In the genomic region with DNA sequence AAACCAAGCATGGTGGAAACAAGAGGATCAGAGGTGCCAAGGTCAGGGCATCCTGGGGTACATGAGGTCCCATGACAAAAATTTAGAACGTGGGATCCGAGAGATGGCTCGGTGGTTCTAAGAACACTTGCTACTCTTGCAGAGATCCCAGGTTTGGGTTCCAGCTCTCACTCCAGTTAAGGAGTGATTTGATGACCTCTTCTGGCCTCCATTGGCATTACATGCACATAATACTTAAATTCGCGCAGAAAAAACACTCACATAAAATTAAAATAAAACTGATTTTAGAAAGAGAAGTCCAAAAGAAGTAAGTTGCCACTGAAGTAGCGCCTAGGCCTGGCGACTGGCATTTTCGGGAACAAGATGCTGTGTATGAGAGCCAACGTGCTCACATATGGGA, we compare ENCODE assay signal across 8 mouse cellular contexts. TPM values are rescaled to one million over a fixed set of nuclear protein-coding genes. Genes with fewer than 3 reads are reported as not detected.
DNase-seq lines count a peak whose midpoint lies in the region; ATAC-seq and TF ChIP-seq lines count a peak whose summit lies in the region.
"Had no signal": no experiment of that assay in that cellular context is flagged by ENCODE, and none has a peak within 500 bp of the region (broad histone marks: within the 10 kb centered on the region; RNA-seq: fewer than 3 reads in every experiment).

No protein-coding gene starts in this region.

- no peaks in the 10 kb centered on the region for H3K36me3 ChIP-seq in intestine, postnatal 0 days (ENCODE audit: control insufficient read depth, insufficient read depth)
- H3K36me3 ChIP-seq in intestine, embryonic 15.5 days: no peaks in the 10 kb centered on the region
- no peaks in the 10 kb centered on the region for H3K36me3 ChIP-seq in lung, embryonic 16.5 days (ENCODE audit: control insufficient read depth, insufficient read depth, low read length)
- H3K36me3 ChIP-seq in forebrain, embryonic 12.5 days (replicated peaks): no peaks in the 10 kb centered on the region

- DNase-seq in thymus, postnatal 0 days (ENCODE audit: low spot score): peak; percentile 29
- no peak for DNase-seq in thymus, postnatal 25 days

- ATAC-seq in intestine, postnatal 0 days: no peak
- ATAC-seq in intestine, embryonic 15.5 days: no peak
- peak; percentile 69 for ATAC-seq in common myeloid progenitor, adult 5-6 weeks (replicated peaks; ENCODE audit: low read depth, poor library complexity, severe bottlenecking)
- ATAC-seq in lung, embryonic 16.5 days (ENCODE audit: low read depth): 0 out of 2 replicates have a peak, but pooled peaks have one; percentile 20
- ATAC-seq in forebrain, embryonic 12.5 days (ENCODE audit: low FRiP score): no peak

- H3K4me1 ChIP-seq in intestine, postnatal 0 days (replicated peaks; ENCODE audit: control insufficient read depth, insufficient read depth, low read length): no peaks in the 10 kb centered on the region
- H3K4me1 ChIP-seq in intestine, embryonic 15.5 days (replicated peaks): no peaks in the 10 kb centered on the region
- H3K4me1 ChIP-seq in lung, embryonic 16.5 days (replicated peaks; ENCODE audit: control insufficient read depth, insufficient read depth, low read length): no peaks in the 10 kb centered on the region
- H3K4me1 ChIP-seq in forebrain, embryonic 12.5 days: no peaks in the 10 kb centered on the region

- no peak overlapping the region for H3K4me2 ChIP-seq in intestine, postnatal 0 days (replicated peaks; ENCODE audit: low read depth)
- H3K4me2 ChIP-seq in intestine, embryonic 15.5 days (replicated peaks): no peak overlapping the region
- no peak overlapping the region for H3K4me2 ChIP-seq in lung, embryonic 16.5 days (ENCODE audit: low read depth, low read length)
- H3K4me2 ChIP-seq in forebrain, embryonic 12.5 days: no peak overlapping the region

- WGBS in intestine, postnatal 0 days: 65% methylated on average over 9 of the region's 9 CpGs
- WGBS in intestine, embryonic 15.5 days: 64% methylated on average over 9 of the region's 9 CpGs
- WGBS in lung, embryonic 16.5 days: 58% methylated on average over 9 of the region's 9 CpGs
- WGBS in forebrain, embryonic 12.5 days: 70% methylated on average over 9 of the region's 9 CpGs

- H3K9ac ChIP-seq in intestine, postnatal 0 days (ENCODE audit: low read depth, low read length): no peak overlapping the region
- H3K9ac ChIP-seq in intestine, embryonic 15.5 days: no peak overlapping the region
- H3K9ac ChIP-seq in lung, embryonic 16.5 days (ENCODE audit: low read length): no peak overlapping the region
- H3K9ac ChIP-seq in forebrain, embryonic 12.5 days: no peak overlapping the region

- H3K9me3 ChIP-seq in intestine, postnatal 0 days (ENCODE audit: control insufficient read depth): no peaks in the 10 kb centered on the region
- no peaks in the 10 kb centered on the region for H3K9me3 ChIP-seq in intestine, embryonic 15.5 days
- peaks cover 3% of the 10 kb centered on the region; the same call in 1 of the 2 replicates for H3K9me3 ChIP-seq in lung, embryonic 16.5 days (ENCODE audit: control insufficient read depth, low read length)
- H3K9me3 ChIP-seq in forebrain, embryonic 12.5 days: 0 out of 2 replicates have a peak, but pooled peaks cover 3% of the 10 kb centered on the region

- TF ChIP-seq CTCF in intestine, postnatal 0 days (IDR thresholded peaks at IDR 0.05; ENCODE audit: low read depth): peak; percentile 71

- H3K27ac ChIP-seq in intestine, postnatal 0 days (ENCODE audit: low read depth, low read length): no peak overlapping the region
- H3K27ac ChIP-seq in intestine, embryonic 15.5 days: no peak overlapping the region
- H3K27ac ChIP-seq in lung, embryonic 16.5 days (ENCODE audit: low read length): no peak overlapping the region
- no peak overlapping the region for H3K27ac ChIP-seq in forebrain, embryonic 12.5 days

- H3K4me3 ChIP-seq in intestine, postnatal 0 days (ENCODE audit: low read depth, low read length): no peak overlapping the region
- no peak overlapping the region for H3K4me3 ChIP-seq in intestine, embryonic 15.5 days (replicated peaks)
- H3K4me3 ChIP-seq in lung, embryonic 16.5 days (ENCODE audit: low read length): no peak overlapping the region
- no peak overlapping the region for H3K4me3 ChIP-seq in forebrain, embryonic 12.5 days (replicated peaks)

- no peaks in the 10 kb centered on the region for H3K27me3 ChIP-seq in intestine, postnatal 0 days (replicated peaks; ENCODE audit: control insufficient read depth, insufficient read depth, low read length)
- H3K27me3 ChIP-seq in intestine, embryonic 15.5 days (replicated peaks): no peaks in the 10 kb centered on the region
- no peaks in the 10 kb centered on the region for H3K27me3 ChIP-seq in lung, embryonic 16.5 days (ENCODE audit: control insufficient read depth, insufficient read depth, low read depth, low read length)
- no peaks in the 10 kb centered on the region for H3K27me3 ChIP-seq in forebrain, embryonic 12.5 days

RNA-seq across cellular contexts. Expression of a gene that starts 4.4 kb away (rescaled TPM):
- not detected in 2 replicates for polyA plus RNA-seq in intestine, postnatal 0 days (2015; fragmentation: Nextera tagmentation; extraction: Ambion mirVana)
- polyA plus RNA-seq in intestine, embryonic 15.5 days (2015; fragmentation: Nextera tagmentation; extraction: Ambion mirVana): 0.14 and 0.16 TPM in 2 replicates
- polyA plus RNA-seq in thymus, postnatal 0 days (2015; fragmentation: Nextera tagmentation; extraction: Ambion mirVana): 0.35 and 0.45 TPM in 2 replicates
- not detected in 2 replicates for total RNA-seq in common myeloid progenitor, adult 5-6 weeks (2017)
- polyA plus RNA-seq in lung, embryonic 16.5 days (2015; fragmentation: Nextera tagmentation; extraction: Ambion mirVana): 8.9 and 10.1 TPM in 2 replicates
- polyA plus RNA-seq in forebrain, embryonic 12.5 days (2016; fragmentation: Nextera tagmentation; extraction: Ambion mirVana): not detected in 2 replicates

RNA-seq across cellular contexts. Expression of a gene that starts 12.2 kb away (rescaled TPM):
- 0.52 and 0.98 TPM in 2 replicates for polyA plus RNA-seq in intestine, postnatal 0 days (2015; fragmentation: Nextera tagmentation; extraction: Ambion mirVana)
- polyA plus RNA-seq in intestine, embryonic 15.5 days (2015; fragmentation: Nextera tagmentation; extraction: Ambion mirVana): not detected in 2 replicates
- polyA plus RNA-seq in thymus, postnatal 0 days (2015; fragmentation: Nextera tagmentation; extraction: Ambion mirVana): 0.19 and 0.21 TPM in 2 replicates
- total RNA-seq in common myeloid progenitor, adult 5-6 weeks (2017): not detected in 2 replicates
- 0.60 TPM in 1 of 2 replicates, not detected in the other for polyA plus RNA-seq in lung, embryonic 16.5 days (2015; fragmentation: Nextera tagmentation; extraction: Ambion mirVana)
- polyA plus RNA-seq in forebrain, embryonic 12.5 days (2016; fragmentation: Nextera tagmentation; extraction: Ambion mirVana): not detected in 2 replicates
- total RNA-seq: layer of hippocampus, adult 8-10 months had no signal

RNA-seq across cellular contexts. Expression of a gene that starts 15.8 kb away (rescaled TPM):
- 29.8 and 30.1 TPM in 2 replicates for polyA plus RNA-seq in intestine, postnatal 0 days (2015; fragmentation: Nextera tagmentation; extraction: Ambion mirVana)
- 38.1 and 38.6 TPM in 2 replicates for polyA plus RNA-seq in intestine, embryonic 15.5 days (2015; fragmentation: Nextera tagmentation; extraction: Ambion mirVana)
- 44.6 and 47.5 TPM in 2 replicates for polyA plus RNA-seq in thymus, postnatal 0 days (2015; fragmentation: Nextera tagmentation; extraction: Ambion mirVana)
- 29.0 and 61.0 TPM in 2 replicates for total RNA-seq in common myeloid progenitor, adult 5-6 weeks (2017)
- 44.0 and 45.7 TPM in 2 replicates for polyA plus RNA-seq in lung, embryonic 16.5 days (2015; fragmentation: Nextera tagmentation; extraction: Ambion mirVana)
- polyA plus RNA-seq in forebrain, embryonic 12.5 days (2016; fragmentation: Nextera tagmentation; extraction: Ambion mirVana): 15.6 and 17.4 TPM in 2 replicates

RNA-seq across cellular contexts. Expression of a gene that starts 15.9 kb away (rescaled TPM):
- polyA plus RNA-seq in intestine, postnatal 0 days (2015; fragmentation: Nextera tagmentation; extraction: Ambion mirVana): 46.7 and 49.7 TPM in 2 replicates
- polyA plus RNA-seq in intestine, embryonic 15.5 days (2015; fragmentation: Nextera tagmentation; extraction: Ambion mirVana): 61.3 and 64.4 TPM in 2 replicates
- 28.6 and 31.4 TPM in 2 replicates for polyA plus RNA-seq in thymus, postnatal 0 days (2015; fragmentation: Nextera tagmentation; extraction: Ambion mirVana)
- total RNA-seq in common myeloid progenitor, adult 5-6 weeks (2017): 5.6 and 11.7 TPM in 2 replicates
- 72.2 and 77.5 TPM in 2 replicates for polyA plus RNA-seq in lung, embryonic 16.5 days (2015; fragmentation: Nextera tagmentation; extraction: Ambion mirVana)
- polyA plus RNA-seq in forebrain, embryonic 12.5 days (2016; fragmentation: Nextera tagmentation; extraction: Ambion mirVana): 24.6 and 26.0 TPM in 2 replicates

RNA-seq across cellular contexts. Expression of a gene that starts 33.4 kb away (rescaled TPM):
- polyA plus RNA-seq in intestine, postnatal 0 days (2015; fragmentation: Nextera tagmentation; extraction: Ambion mirVana): 135 and 145 TPM in 2 replicates
- 64.4 and 65.2 TPM in 2 replicates for polyA plus RNA-seq in intestine, embryonic 15.5 days (2015; fragmentation: Nextera tagmentation; extraction: Ambion mirVana)
- polyA plus RNA-seq in thymus, postnatal 0 days (2015; fragmentation: Nextera tagmentation; extraction: Ambion mirVana): 70.3 and 74.9 TPM in 2 replicates
- total RNA-seq in common myeloid progenitor, adult 5-6 weeks (2017): 11.0 and 21.5 TPM in 2 replicates
- 66.8 and 71.4 TPM in 2 replicates for polyA plus RNA-seq in lung, embryonic 16.5 days (2015; fragmentation: Nextera tagmentation; extraction: Ambion mirVana)
- 48.9 and 49.8 TPM in 2 replicates for polyA plus RNA-seq in forebrain, embryonic 12.5 days (2016; fragmentation: Nextera tagmentation; extraction: Ambion mirVana)

Comparison
In these comparisons a context has a peak if more than half of its experiments do, and no peak if none do; other contexts are left out.
1. ATAC-seq: peak in common myeloid progenitor, adult 5-6 weeks (single experiment) and lung, embryonic 16.5 days (single experiment); none in intestine, postnatal 0 days (single experiment), intestine, embryonic 15.5 days (single experiment) and forebrain, embryonic 12.5 days (single experiment).